Mouse (Mus musculus): ENCODE measurements around the gene Frmd8. TPM values are rescaled to one million over a fixed set of nuclear protein-coding genes. Genes with fewer than 3 reads are reported as not detected.

Gene Frmd8
- polyA plus RNA-seq, 1 experiment from 2014 or later = 14.0 TPM

DNA sequence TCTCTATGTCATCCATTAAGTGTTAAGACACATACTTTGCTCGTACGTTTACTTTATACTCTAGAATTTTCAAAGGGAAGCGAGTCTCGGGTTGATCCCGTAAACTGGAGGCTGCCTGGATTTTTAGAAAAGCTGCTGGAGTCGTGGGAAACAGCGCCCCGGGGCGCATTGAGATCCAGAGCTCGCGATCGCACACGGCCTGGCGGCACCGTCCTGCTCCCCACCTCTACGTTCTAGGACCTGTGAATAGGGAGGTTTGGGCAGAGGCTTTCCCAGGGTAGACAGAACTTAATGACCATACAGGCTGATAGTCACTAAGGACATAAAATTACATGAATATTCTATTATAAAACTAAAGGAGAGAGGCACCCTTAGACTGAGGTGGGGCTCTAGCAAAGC, 71.2 kb downstream of the Frmd8 start:
- Histone ChIP-seq H3K36me3 (ENCODE audit: control insufficient read depth, insufficient read depth, low read length) (no peaks in the 10 kb centered on the region), H3K9ac (ENCODE audit: low read length) (peak overlapping the region; percentile 77), H3K27ac (ENCODE audit: low read depth, low read length) (peak overlapping the region; percentile 95), H3K9me3 (ENCODE audit: control insufficient read depth, low read length) (no peaks in the 10 kb centered on the region), H3K27me3 (ENCODE audit: control insufficient read depth, insufficient read depth, low read length) (no peaks in the 10 kb centered on the region), H3K4me1 (ENCODE audit: control insufficient read depth, insufficient read depth, low read length) (peaks cover 28% of the 10 kb centered on the region), H3K4me2 (peak overlapping the region; percentile 51), H3K4me3 (ENCODE audit: low read depth, low read length) (peak overlapping the region; percentile 24)
- DNase-seq (ENCODE audit: low spot score, missing footprints) (no peak), ATAC-seq (ENCODE audit: low FRiP score) (peak; percentile 17; the same call in 1 of the 2 replicates)
- WGBS = under 1% methylated on average over 16 of the region's 16 CpGs

DNA sequence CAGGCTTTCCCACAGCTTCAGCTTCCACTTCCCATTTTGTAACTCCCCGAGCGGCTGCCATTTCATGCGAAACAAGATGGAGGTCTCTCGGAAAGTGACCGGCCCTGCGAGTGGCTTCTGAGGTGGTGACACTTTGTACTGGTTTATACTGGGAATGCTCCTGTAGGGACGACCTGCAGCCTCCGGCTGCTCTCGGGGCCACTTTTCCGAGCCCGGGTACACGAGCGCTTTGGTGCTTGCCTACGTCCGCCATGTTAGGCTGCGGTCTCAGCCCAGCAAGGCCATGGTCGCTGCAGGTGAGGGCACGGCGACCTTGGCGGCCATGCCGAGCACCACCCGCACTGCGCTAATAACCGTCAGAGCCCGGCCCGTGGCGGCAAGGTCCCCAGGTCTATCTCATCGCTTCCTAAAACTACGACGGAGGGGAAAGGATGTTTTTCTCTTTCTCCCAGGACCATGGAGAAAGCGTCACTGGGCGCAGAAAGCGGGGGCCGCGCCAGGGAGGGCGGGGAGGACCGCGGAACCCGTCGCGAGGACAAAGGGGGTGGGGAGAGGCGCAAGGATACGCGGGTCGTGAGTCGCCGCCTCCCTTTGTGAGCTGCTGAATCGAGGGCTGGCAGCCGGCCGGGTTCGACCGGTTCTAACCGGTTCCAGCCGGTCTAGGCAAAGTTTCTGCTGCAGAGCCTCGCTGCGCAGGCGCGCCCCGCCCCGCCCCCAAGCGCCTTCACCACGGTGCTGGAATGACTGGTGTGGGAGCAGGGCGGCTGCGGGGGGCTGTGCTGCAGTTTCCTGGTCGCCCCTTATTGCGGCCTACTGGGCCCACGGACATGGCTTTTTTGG, 71.8 kb downstream of the Frmd8 start:
- H3K27ac ChIP-seq (ENCODE audit: low read depth, low read length) = peak overlapping the region; percentile 95
- H3K9ac ChIP-seq (ENCODE audit: low read length) = peak overlapping the region; percentile 98
- H3K9me3 ChIP-seq (ENCODE audit: control insufficient read depth, low read length) = no peaks in the 10 kb centered on the region
- peak overlapping the region; percentile 99 for H3K4me3 ChIP-seq (ENCODE audit: low read depth, low read length)
- WGBS = under 1% methylated on average over 67 of the region's 67 CpGs
- DNase-seq (ENCODE audit: low spot score, missing footprints) (peak; percentile 100), ATAC-seq (ENCODE audit: low FRiP score) (peak; percentile 97)
- H3K36me3 ChIP-seq (ENCODE audit: control insufficient read depth, insufficient read depth, low read length) = peaks cover 2% of the 10 kb centered on the region; the same call in 1 of the 2 replicates
- H3K4me1 ChIP-seq (ENCODE audit: control insufficient read depth, insufficient read depth, low read length) = peaks cover 28% of the 10 kb centered on the region
- no peaks in the 10 kb centered on the region for H3K27me3 ChIP-seq (ENCODE audit: control insufficient read depth, insufficient read depth, low read length)
- H3K4me2 ChIP-seq = peak overlapping the region; percentile 85

DNA sequence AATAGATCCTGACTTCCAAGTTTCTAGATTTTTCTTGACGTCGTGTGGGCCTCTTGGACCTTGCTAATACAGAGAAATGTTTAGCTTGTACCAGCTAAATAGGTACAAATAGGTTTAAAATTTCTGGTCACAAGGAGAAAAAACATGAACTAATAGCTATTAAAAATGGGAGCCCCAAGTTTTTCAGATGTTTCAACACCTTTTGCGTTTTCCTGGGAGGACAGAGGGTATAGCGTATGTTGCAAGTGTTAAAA, 72.4 kb downstream of the Frmd8 start:
- Histone ChIP-seq H3K4me2 (peak overlapping the region; percentile 85), H3K4me3 (ENCODE audit: low read depth, low read length) (peak overlapping the region; percentile 99), H3K36me3 (ENCODE audit: control insufficient read depth, insufficient read depth, low read length) (peaks cover 5% of the 10 kb centered on the region), H3K27ac (ENCODE audit: low read depth, low read length) (peak overlapping the region; percentile 95), H3K4me1 (ENCODE audit: control insufficient read depth, insufficient read depth, low read length) (peaks cover 32% of the 10 kb centered on the region), H3K27me3 (ENCODE audit: control insufficient read depth, insufficient read depth, low read length) (no peaks in the 10 kb centered on the region), H3K9ac (ENCODE audit: low read length) (peak overlapping the region; percentile 98), H3K9me3 (ENCODE audit: control insufficient read depth, low read length) (no peaks in the 10 kb centered on the region)
- no peak for DNase-seq (ENCODE audit: low spot score, missing footprints)
- ATAC-seq (ENCODE audit: low FRiP score) = no peak
- WGBS = under 1% methylated on average over 4 of the region's 4 CpGs

GRCm38 (mm10) chr19:5802011-5802786, 72.9 kb downstream of the Frmd8 start:
- Histone ChIP-seq H3K4me1 (ENCODE audit: control insufficient read depth, insufficient read depth, low read length) (peaks cover 37% of the 10 kb centered on the region), H3K27me3 (ENCODE audit: control insufficient read depth, insufficient read depth, low read length) (no peaks in the 10 kb centered on the region), H3K4me2 (peak overlapping the region; percentile 85), H3K9ac (ENCODE audit: low read length) (peak overlapping the region; percentile 98), H3K4me3 (ENCODE audit: low read depth, low read length) (peak overlapping the region; percentile 99), H3K36me3 (ENCODE audit: control insufficient read depth, insufficient read depth, low read length) (peaks cover 9% of the 10 kb centered on the region), H3K9me3 (ENCODE audit: control insufficient read depth, low read length) (no peaks in the 10 kb centered on the region), H3K27ac (ENCODE audit: low read depth, low read length) (peak overlapping the region; percentile 95)
- under 1% methylated on average over 25 of the region's 25 CpGs for WGBS
- ATAC-seq (ENCODE audit: low FRiP score) (no peak), DNase-seq (ENCODE audit: low spot score, missing footprints) (peak; percentile 100)

GRCm38 (mm10) chr19:5801432-5801964, 73.6 kb downstream of the Frmd8 start:
- peaks cover 37% of the 10 kb centered on the region for H3K4me1 ChIP-seq (ENCODE audit: control insufficient read depth, insufficient read depth, low read length)
- H3K4me3 ChIP-seq (ENCODE audit: low read depth, low read length) = peak overlapping the region; percentile 99
- DNase-seq (ENCODE audit: low spot score, missing footprints) = peak; percentile 92
- WGBS = 9% methylated on average over 3 of the region's 3 CpGs
- peaks cover 11% of the 10 kb centered on the region for H3K36me3 ChIP-seq (ENCODE audit: control insufficient read depth, insufficient read depth, low read length)
- peak overlapping the region; percentile 98 for H3K9ac ChIP-seq (ENCODE audit: low read length)
- ATAC-seq (ENCODE audit: low FRiP score) = no peak
- H3K9me3 ChIP-seq (ENCODE audit: control insufficient read depth, low read length) = no peaks in the 10 kb centered on the region
- H3K4me2 ChIP-seq = peak overlapping the region; percentile 83
- H3K27ac ChIP-seq (ENCODE audit: low read depth, low read length) = peak overlapping the region; percentile 95; the same call in 1 of the 2 replicates
- H3K27me3 ChIP-seq (ENCODE audit: control insufficient read depth, insufficient read depth, low read length) = no peaks in the 10 kb centered on the region

DNA sequence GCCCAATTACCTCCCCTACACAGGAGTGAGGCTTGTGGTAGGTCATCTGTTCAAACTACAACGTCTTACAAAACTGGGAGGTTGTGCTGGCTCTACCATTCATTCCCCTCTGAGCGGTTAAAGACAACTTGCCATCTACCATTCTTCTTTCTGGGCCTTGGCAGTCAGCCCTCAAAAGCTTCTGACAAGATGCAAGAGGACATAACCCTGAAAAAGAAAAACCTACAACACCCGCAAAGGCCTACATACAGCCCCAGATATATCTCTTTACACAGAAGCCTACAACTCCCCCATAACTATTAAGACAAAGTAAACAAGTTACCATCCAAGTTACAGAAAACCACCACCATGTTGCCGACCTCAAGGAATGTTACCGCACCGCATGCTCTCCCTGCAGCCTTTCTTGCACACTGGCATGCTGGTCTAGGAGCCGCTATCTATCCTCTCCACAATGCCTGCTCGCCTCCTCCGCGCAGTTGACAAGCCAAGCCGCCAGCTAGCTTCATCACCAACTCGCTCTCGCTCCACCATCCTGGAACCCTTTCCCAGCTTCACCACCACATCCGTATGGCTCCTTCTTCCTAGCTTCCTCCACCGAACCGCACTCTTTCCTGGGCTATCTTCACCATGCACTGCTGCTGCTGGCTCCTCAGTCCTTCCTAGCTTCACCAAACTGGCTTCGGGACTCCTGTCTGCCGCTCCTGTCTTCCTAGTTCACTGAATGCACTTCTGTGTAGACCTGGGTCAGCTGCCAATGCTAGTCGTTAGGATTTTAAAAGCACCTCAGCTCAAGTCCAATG, 74.2 kb downstream of the Frmd8 start:
- no peak for ATAC-seq (ENCODE audit: low FRiP score)
- DNase-seq (ENCODE audit: low spot score, missing footprints) = peak; percentile 97
- H3K4me2 ChIP-seq = peak overlapping the region; percentile 83
- peak overlapping the region; percentile 99 for H3K4me3 ChIP-seq (ENCODE audit: low read depth, low read length)
- H3K4me1 ChIP-seq (ENCODE audit: control insufficient read depth, insufficient read depth, low read length) = peaks cover 36% of the 10 kb centered on the region
- H3K36me3 ChIP-seq (ENCODE audit: control insufficient read depth, insufficient read depth, low read length) = peaks cover 18% of the 10 kb centered on the region
- H3K27me3 ChIP-seq (ENCODE audit: control insufficient read depth, insufficient read depth, low read length) = no peaks in the 10 kb centered on the region
- H3K9ac ChIP-seq (ENCODE audit: low read length) = peak overlapping the region; percentile 98
- under 1% methylated on average over 19 of the region's 19 CpGs for WGBS
- no peaks in the 10 kb centered on the region for H3K9me3 ChIP-seq (ENCODE audit: control insufficient read depth, low read length)
- H3K27ac ChIP-seq (ENCODE audit: low read depth, low read length) = peak overlapping the region; percentile 95; the same call in 1 of the 2 replicates

GRCm38 (mm10) chr19:5800350-5800631, 74.8 kb downstream of the Frmd8 start:
- H3K9me3 ChIP-seq (ENCODE audit: control insufficient read depth, low read length) = no peaks in the 10 kb centered on the region
- ATAC-seq (ENCODE audit: low FRiP score) (no peak), DNase-seq (ENCODE audit: low spot score, missing footprints) (peak; percentile 95)
- H3K36me3 ChIP-seq (ENCODE audit: control insufficient read depth, insufficient read depth, low read length) = peaks cover 18% of the 10 kb centered on the region
- H3K4me3 ChIP-seq (ENCODE audit: low read depth, low read length) = peak overlapping the region; percentile 99
- 0% methylated on average over 2 of the region's 2 CpGs for WGBS
- H3K4me2 ChIP-seq = peak overlapping the region; percentile 83
- peak overlapping the region; percentile 98 for H3K9ac ChIP-seq (ENCODE audit: low read length)
- H3K27me3 ChIP-seq (ENCODE audit: control insufficient read depth, insufficient read depth, low read length) = no peaks in the 10 kb centered on the region
- H3K27ac ChIP-seq (ENCODE audit: low read depth, low read length) = 0 out of 2 replicates have a peak overlapping the region, but pooled peaks have one; percentile 95
- peaks cover 35% of the 10 kb centered on the region for H3K4me1 ChIP-seq (ENCODE audit: control insufficient read depth, insufficient read depth, low read length)
